Mouse (Mus musculus): ENCODE data around the gene Gm11444. TPM values are rescaled to one million over a fixed set of nuclear protein-coding genes. Genes with fewer than 3 reads are reported as not detected.

Gene Gm11444
- total RNA-seq, 2 experiments from 2014 or later: not detected

DNA sequence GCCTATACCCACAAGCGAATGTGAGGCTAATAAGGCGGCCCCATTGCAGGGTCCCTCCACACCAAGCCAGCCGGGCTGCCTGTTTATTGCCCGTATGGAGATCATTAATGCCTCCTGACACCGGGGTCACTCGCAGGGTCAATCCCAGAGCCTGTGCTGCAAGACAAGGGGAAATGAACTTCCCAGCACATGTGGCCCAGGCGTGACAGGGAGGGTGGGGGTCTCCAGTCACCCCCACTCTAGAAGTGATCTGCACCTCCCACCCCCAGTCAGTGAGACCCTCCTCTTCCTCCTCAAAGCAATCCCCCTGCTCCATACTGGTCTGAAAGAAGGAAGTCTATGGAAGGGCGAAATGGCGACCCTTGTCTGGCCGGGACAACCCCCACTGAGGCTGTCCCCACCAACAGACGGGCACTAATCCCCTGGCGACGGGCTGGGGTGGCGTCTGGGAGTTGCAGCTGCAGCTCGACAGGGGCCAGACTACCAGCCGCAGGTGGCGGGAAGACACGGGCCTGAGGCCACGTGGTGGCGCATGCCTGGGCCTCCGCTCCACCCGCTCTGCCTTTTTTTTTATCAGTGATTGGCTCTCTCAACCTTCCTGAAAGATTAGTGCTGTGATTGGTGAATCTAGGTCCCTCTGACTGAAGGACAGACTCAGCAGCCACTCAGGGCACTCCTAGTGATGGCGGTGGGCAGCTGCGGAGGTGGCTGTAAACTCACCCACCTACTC lies 26.1 kb upstream of the Gm11444 start:
- ATAC-seq (replicated peaks; ENCODE audit: low FRiP score, low TSS enrichment, poor library complexity, severe bottlenecking): no peak

DNA sequence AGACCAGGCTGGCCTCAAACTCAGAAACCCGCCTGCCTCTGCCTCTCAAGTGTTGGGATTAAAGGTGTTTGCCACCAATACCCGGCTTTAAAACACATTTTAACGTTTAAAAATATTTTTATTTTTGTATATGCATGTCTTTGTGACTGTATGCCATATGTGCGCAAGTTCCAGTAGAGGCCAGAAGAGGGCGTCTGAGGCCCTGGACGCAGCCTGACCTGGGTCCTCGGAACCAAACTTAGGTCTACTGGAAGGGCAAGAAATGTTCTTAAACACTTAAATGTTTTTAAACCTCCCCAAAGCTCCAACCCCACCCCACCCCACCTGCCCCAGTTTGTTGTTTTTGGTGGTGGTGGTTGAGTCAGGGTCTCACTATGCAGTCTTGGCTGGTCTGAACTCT lies 14.2 kb upstream of the Gm11444 start:
- no peak for ATAC-seq (replicated peaks; ENCODE audit: low FRiP score, low TSS enrichment, poor library complexity, severe bottlenecking)

DNA sequence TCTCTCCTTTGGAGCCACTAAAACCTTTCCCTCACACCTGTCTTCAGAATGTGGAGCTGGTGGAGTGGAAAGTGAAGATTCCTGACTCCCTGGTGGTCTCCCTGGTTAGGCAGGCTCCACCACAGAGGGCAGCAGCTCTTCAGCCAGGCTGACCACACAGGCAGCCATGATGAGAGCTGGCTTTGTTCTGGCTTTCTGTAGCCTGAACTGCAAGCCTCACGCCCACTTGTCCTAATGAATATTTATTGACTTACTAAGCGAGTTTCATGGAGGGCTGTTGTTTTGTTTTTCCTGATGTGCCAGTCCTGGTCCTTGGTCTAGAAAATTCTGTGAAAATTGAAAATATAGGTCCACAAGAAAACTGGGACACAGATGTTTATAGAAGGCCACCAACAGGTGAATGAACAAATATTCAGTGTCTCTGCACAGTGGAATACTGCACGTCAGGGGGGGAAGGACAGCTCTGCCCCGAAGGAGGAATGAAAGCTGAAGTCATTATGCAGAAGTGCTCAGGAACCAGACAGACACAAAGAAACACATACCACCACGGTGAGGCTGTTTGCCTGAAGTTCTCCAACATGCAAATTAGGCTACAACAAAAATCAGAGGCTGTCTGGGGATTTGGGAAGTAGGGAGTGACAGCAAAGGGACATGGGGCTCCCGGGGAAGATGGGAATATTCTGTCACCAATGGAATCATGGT lies 8.0 kb upstream of the Gm11444 start:
- ATAC-seq (replicated peaks; ENCODE audit: low FRiP score, low TSS enrichment, poor library complexity, severe bottlenecking): no peak

DNA sequence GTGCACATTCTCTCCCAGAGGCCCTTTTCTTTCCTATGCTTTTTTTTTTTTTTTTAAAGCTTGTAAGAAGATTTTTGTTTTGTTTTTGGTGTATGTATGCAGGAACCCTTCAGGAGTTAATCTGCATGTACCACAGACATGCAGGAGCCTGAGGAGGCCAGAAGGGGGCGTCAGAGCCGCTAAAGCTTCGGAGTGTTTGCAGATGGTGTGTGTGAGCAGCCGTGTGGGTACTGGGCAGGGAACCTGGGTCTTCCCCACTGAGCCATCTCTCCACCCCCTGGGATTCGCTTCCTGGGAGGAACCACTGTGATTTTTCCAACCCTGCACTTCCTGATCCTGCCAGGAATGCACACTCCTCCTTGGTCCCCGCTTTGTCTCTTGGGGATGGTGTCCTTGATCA lies 625 bp upstream of the Gm11444 start:
- ATAC-seq (replicated peaks; ENCODE audit: low FRiP score, low TSS enrichment, poor library complexity, severe bottlenecking): no peak

- ATAC-seq (replicated peaks; ENCODE audit: low FRiP score, low TSS enrichment, poor library complexity, severe bottlenecking): peak; percentile 76
These were observed 1.1 kb downstream of the Gm11444 start for GRCm38 (mm10) chr11:85849037-85849436.

GRCm38 (mm10) chr11:85846509-85846908 lies 3.6 kb downstream of the Gm11444 start:
- no peak for ATAC-seq (replicated peaks; ENCODE audit: low FRiP score, low TSS enrichment, poor library complexity, severe bottlenecking)

DNA sequence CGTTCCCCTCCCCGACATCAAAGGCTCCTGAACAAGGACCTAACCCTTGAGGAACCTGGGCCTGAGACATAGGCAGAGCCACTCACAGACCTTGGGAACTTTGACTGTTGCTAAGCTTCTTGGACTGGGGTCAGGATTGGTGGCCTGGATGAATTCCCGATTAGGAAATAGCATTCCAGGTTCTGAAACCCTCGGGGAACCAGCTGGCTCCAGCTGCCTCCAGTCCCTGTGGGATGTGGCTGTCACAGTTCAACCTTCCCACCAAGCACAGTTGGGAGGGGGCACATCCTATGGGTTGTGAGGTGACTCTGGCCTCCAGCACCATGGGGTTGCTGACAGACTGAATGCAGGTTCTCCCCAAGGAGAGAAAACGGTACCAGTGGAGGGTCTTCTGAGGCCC lies 4.2 kb downstream of the Gm11444 start:
- ATAC-seq (replicated peaks; ENCODE audit: low FRiP score, low TSS enrichment, poor library complexity, severe bottlenecking): no peak

DNA sequence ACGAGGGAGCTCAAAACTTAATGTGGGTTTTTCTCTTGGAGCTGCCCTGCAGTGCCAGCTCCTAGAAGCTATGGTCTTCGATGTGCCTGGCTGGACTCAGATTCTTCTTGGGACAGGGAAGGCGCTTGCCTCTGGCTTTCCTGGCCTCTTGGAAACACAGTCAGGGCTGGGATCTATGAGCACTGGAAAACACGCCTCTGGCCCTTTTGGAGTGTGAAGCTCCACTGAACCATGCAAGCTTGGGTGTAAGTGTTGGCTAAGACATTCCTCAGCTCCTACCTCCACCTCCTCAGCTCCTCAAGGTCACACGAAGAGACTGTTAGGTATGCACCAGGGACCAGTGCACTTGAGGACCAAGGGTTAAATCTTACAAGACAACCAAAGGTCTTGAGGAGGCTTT lies 5.2 kb downstream of the Gm11444 start:
- no peak for ATAC-seq (replicated peaks; ENCODE audit: low FRiP score, low TSS enrichment, poor library complexity, severe bottlenecking)

- ATAC-seq (replicated peaks; ENCODE audit: low FRiP score, low TSS enrichment, poor library complexity, severe bottlenecking): peak; percentile 45; the same call in 1 of the 2 replicates
These were observed 5.8 kb downstream of the Gm11444 start for GRCm38 (mm10) chr11:85844144-85844965.

DNA sequence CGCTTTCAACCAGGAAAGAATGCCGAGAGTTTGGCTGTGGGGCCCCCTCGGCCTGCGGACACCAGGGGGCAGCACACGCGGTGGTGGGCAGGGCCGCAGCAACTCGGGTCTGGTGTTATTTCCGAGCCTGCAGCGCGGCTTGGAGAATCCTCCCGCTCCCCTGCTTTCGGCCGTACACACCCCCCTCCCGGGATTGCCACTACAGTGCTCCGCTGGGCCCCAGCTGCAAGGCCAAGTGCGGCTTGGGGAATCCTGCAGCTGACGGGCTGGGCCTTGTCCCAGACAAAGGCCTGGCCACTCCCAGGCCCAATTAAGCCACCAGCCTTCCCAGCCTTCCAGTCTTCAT lies 6.8 kb downstream of the Gm11444 start:
- peak; percentile 68 for ATAC-seq (replicated peaks; ENCODE audit: low FRiP score, low TSS enrichment, poor library complexity, severe bottlenecking)

GRCm38 (mm10) chr11:85842596-85843346 lies 7.4 kb downstream of the Gm11444 start:
- no peak for ATAC-seq (replicated peaks; ENCODE audit: low FRiP score, low TSS enrichment, poor library complexity, severe bottlenecking)

- ATAC-seq (replicated peaks; ENCODE audit: low FRiP score, low TSS enrichment, poor library complexity, severe bottlenecking): no peak
These were observed 8.2 kb downstream of the Gm11444 start for GRCm38 (mm10) chr11:85841980-85842379.

GRCm38 (mm10) chr11:85841211-85841681 lies 8.9 kb downstream of the Gm11444 start:
- no peak for ATAC-seq (replicated peaks; ENCODE audit: low FRiP score, low TSS enrichment, poor library complexity, severe bottlenecking)

DNA sequence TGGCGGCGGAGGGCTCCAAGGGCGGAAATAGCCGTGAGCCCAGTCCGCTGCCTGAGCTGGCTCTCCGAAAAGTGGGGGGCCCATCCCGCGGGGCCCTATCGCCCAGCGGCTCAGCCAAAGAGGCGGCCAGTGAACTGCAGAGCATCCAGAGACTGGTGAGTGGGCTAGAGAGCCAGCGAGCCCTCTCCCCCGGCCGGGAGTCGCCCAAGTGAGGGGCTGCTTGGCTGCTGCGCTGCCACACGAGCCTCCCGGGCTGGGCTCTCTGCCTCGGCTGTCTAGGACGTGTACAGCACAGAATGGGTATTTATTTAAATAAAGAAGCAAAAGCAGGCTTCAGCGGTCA lies 9.4 kb downstream of the Gm11444 start:
- ATAC-seq (replicated peaks; ENCODE audit: low FRiP score, low TSS enrichment, poor library complexity, severe bottlenecking): no peak

GRCm38 (mm10) chr11:85840031-85840802 lies 9.9 kb downstream of the Gm11444 start:
- no peak for ATAC-seq (replicated peaks; ENCODE audit: low FRiP score, low TSS enrichment, poor library complexity, severe bottlenecking)

GRCm38 (mm10) chr11:85839258-85840030 lies 10.7 kb downstream of the Gm11444 start:
- ATAC-seq (replicated peaks; ENCODE audit: low FRiP score, low TSS enrichment, poor library complexity, severe bottlenecking): no peak

DNA sequence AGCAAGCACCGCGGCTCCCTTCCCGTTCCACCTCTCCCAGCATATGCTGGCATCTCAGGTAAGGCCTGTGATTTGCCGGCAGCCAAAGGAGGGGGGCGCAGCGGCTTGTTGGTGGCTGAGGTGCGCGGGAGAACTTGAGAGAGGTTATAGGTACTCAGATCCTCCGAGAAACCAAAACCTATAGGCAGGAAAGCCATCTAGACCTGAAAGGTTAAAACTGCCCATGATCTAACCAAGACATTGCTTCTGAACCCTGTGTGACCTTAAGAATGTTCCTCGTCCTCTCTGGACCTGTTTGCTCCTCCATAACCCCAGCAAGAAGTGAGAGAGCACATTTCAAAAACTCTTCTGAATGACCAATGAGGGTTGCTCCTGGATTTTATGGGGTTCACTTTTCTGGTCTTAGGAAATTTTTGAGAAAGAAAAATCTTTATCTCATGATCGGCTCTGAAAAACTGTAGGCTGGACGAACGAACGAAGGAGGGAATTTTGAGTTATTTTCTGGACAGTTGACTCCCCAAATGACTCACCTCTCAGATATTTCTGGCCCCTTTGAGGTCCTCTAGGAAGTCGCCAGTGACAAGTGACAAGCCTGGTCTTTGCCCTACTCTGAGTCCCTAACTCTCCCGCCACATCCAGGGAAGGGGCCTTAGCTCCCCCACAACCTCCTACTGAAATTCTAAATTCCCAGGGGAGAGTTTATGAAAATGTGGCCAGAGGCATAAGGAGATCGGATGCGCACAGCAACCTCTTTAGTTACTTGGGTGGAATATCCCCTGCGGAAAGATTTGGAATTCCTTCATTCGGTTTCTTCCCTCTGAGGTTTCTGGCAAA lies 11.5 kb downstream of the Gm11444 start:
- ATAC-seq (replicated peaks; ENCODE audit: low FRiP score, low TSS enrichment, poor library complexity, severe bottlenecking): no peak
